Mouse (Mus musculus) ES-E14 (cell line): ENCODE measurements around the gene Erich6.

ENCODE experiments used
- CHD2 ChIP-seq: IDR thresholded peaks from 2 replicates; pipeline ENCODE4 v1.6.1; 2014; ENCODE audit warnings: mild to moderate bottlenecking, low read depth, low read length, inconsistent platforms
- HCFC1 ChIP-seq: IDR thresholded peaks from 2 replicates; pipeline ENCODE4 v1.6.1; 2012; ENCODE audit warnings: low read length, inconsistent platforms, borderline replicate concordance; ENCODE audit not compliant: insufficient read depth
- MAFK ChIP-seq: IDR thresholded peaks from 2 replicates; pipeline ENCODE4 v1.6.1; 2014; ENCODE audit warnings: mild to moderate bottlenecking, low read depth, low read length, inconsistent platforms; ENCODE audit not compliant: insufficient read depth
- ZC3H11A ChIP-seq: IDR thresholded peaks from 2 replicates; pipeline ENCODE4 v1.6.1; 2012; ENCODE audit warnings: low read depth, mild to moderate bottlenecking, inconsistent platforms, low read length, borderline replicate concordance
- ZNF384 ChIP-seq: IDR thresholded peaks from 2 replicates; pipeline ENCODE4 v1.6.1; 2012; ENCODE audit warnings: low read depth, low read length, inconsistent platforms

GRCm38 (mm10) chr3:58679996-58680395 lies 43.0 kb upstream of the Erich6 start:
- TF ChIP-seq HCFC1 (no peak), CHD2 (no peak), MAFK (no peak), ZNF384 (no peak), ZC3H11A (no peak)
